Mouse (Mus musculus) lung, postnatal 25 days (tissue): ENCODE data around the gene Cplane1.
"Not testable (repeated sequence)": the region's sequence is repeated elsewhere in the genome, so short reads cannot be mapped to it uniquely, and the experiment has no call there.

ENCODE experiments used
- DNase-seq: peaks from one replicate; pipeline ENCODE4 v3.0.0; 2022; ENCODE audit warnings: low spot score

Gene Cplane1

GRCm38 (mm10) chr15:8168591-8169265 lies at the start of gene Cplane1:
TSS of gene Cplane1 (plus strand) at chr15:8169106.
- DNase-seq, result peak; percentile 89

- DNase-seq, result no peak
These were observed 39.6 kb upstream of the Cplane1 start for GRCm38 (mm10) chr15:8129281-8129680.

DNA sequence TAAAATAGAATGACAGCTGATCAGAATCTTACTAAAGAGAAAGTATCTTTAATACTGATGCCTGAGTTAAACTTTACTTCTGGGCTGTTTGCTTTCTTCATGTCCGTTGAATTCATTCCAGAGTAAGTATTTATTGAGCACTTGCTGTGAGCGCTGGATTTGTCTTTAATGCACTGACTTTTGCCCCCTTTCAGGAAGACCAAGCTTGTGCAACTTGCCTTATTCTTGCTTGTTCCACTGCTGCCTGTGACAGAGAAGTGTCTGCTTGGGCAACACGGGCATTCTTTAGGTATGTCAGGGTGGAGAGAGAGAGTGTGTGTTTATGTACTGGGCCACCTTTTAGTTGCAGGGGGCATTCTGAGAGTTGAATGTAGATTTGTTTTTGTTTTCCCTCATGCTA lies 37.6 kb upstream of the Cplane1 start:
- DNase-seq, result no peak

GRCm38 (mm10) chr15:8131761-8132160 lies 37.1 kb upstream of the Cplane1 start:
- DNase-seq, result no peak

GRCm38 (mm10) chr15:8135606-8136005 lies 33.3 kb upstream of the Cplane1 start:
- no peak for DNase-seq

- no peak for DNase-seq
These were observed 7.1 kb upstream of the Cplane1 start for GRCm38 (mm10) chr15:8161841-8162240.

DNA sequence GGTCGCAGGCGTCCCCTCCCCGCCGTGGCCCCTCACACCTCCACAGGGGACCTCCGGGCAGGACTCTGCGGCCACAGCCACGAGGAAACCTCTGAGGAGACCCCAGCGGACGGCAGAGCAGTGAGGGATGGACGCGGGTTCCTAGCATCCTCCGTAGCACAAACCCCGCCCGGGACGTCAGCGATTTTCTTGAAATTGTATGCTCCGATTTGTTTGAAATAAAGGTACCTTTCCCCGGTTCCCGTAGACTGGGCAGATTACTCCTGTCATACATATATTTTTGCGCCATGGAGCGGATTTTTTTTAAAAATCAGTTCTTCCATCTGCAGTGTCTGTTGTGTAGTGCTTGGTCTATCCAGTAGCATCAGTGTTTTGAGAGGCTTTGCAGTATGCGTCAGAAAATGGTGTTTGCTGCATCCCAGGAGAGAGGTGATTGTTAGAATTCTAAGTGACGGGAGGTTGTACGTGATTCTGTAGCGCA lies 400 bp downstream of the Cplane1 start:
- DNase-seq, result peak; percentile 7

DNA sequence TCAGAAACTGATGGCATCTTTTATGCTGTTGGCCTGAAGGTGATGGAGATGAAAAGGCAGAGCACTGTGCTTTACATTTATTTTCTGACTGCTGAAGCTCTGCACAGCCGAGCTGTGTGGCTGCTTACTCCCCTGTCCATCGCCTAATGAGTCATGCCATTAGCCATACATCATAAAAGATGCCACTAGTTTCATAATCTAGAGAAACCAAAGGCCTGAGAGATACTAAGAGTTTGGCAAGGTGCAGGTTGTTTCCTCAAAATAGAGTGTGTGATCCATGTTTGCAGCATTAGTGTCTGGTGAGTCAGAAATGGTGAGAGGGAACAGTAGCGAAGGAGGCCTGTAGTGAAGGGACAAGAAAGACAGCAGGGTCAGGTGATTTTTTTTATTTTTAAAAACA lies 20.7 kb downstream of the Cplane1 start:
- no peak for DNase-seq

DNA sequence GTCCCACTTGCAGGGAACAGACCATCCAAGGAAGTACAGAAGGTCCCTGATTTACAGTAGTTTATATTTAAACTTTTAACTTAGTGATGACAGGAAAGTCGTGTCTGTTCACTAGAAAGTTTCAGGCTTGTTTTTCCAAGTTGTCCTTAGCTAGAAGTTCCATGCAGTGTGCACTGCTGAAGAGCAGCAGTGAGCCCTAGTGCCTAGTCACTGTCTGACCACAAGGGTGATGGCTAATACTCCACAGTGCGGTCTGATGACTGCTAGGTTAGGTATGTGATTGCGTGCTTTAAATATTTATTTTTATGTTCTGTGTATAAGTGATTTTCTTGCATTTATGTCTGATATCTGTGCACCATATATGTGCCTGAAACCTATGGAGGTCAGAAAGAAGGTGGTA lies 21.5 kb downstream of the Cplane1 start:
- no peak for DNase-seq

- no peak for DNase-seq
These were observed 31.4 kb downstream of the Cplane1 start for GRCm38 (mm10) chr15:8200317-8200716.

DNA sequence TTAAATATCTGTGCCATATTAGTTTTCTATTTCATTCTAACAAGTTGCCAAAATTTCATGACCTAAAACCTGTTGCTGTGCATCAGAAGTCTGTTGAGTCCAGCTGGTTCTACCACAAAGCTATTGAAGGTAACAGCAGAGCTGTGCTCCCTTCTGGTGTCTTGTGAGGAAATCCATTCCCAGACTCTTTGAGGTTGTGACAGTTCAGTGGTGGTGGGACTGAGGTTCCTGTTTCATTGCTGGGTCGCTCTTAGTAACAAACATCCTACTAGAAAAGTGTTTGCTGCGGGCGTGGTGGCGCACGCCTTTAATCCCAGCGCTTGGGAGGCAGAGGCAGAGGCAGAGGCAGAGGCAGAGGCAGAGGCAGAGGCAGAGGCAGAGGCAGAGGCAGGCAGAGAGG lies 39.5 kb downstream of the Cplane1 start:
- no peak for DNase-seq

GRCm38 (mm10) chr15:8214811-8215210 lies 45.9 kb downstream of the Cplane1 start:
- no peak for DNase-seq

- not testable (repeated sequence) for DNase-seq
These were observed 65.3 kb downstream of the Cplane1 start for GRCm38 (mm10) chr15:8234167-8234566.

DNA sequence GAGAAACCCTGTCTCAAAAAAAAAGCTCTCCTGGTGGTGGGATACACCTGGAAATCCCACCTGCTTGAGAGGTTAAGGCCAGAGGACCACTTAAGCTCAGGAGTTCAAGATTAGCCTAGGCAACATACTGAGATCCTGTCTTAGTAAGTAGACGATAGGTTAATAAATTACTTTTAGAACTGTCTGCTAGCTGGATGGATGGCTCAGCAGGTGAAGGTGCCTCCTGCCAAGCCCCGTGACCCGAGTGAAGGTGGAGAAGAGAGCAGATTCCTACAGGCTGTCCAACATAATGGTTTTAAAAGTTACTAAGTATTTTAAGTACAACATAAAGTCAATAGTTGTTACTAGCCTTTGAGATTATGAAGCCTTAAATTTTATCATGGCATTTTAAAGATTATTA lies 97.0 kb downstream of the Cplane1 start:
- DNase-seq, result no peak

- no peak for DNase-seq
These were observed 98.3 kb downstream of the Cplane1 start for GRCm38 (mm10) chr15:8267211-8267610.

DNA sequence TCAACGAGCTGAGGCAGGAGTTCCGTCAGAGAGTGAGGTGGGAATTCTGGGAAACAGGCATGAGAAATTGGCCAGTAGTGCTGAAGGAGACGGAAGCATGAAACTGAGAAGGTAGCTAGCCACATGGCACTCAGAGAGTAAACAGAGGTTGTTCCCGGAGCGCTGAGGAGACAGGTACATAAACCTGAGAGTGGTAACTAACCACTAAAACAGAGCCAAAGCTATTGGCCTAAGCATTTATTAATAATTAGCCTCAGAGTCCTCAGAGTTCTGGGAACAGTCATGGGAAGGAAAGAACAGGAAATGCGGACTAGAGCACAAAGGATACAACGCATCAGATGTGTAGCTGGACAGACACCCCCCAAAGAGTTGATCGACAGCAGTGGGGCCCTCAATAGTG lies 99.3 kb downstream of the Cplane1 start:
- no peak for DNase-seq

- no peak for DNase-seq
These were observed 103.0 kb downstream of the Cplane1 start for GRCm38 (mm10) chr15:8271952-8272351.

- not testable (repeated sequence) for DNase-seq
These were observed 109.0 kb downstream of the Cplane1 start for GRCm38 (mm10) chr15:8277916-8278315.

DNA sequence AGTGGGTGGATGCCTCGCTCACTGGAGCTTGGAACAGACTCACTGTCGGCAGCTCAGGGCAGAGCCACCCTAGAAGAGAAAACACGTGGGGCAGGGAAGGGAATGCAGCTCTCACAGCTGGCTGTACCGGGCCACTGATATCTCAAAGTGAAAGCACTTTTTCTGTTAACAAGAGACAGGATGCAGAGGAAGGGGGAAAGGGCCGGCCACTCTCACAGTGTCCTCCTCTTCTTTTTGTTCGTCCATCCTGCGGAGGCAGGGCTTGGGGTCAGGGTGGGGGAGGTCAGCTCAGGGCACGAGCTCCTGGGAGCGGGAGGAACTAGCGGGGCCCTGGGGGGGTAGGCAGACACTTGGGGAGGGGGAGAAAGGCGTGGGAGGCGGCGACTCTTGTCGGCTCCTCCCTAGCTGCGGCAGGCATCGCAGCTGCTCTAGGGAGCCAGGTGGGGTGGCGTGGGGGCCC lies 110.4 kb downstream of the Cplane1 start:
- peak; percentile 1 for DNase-seq

DNA sequence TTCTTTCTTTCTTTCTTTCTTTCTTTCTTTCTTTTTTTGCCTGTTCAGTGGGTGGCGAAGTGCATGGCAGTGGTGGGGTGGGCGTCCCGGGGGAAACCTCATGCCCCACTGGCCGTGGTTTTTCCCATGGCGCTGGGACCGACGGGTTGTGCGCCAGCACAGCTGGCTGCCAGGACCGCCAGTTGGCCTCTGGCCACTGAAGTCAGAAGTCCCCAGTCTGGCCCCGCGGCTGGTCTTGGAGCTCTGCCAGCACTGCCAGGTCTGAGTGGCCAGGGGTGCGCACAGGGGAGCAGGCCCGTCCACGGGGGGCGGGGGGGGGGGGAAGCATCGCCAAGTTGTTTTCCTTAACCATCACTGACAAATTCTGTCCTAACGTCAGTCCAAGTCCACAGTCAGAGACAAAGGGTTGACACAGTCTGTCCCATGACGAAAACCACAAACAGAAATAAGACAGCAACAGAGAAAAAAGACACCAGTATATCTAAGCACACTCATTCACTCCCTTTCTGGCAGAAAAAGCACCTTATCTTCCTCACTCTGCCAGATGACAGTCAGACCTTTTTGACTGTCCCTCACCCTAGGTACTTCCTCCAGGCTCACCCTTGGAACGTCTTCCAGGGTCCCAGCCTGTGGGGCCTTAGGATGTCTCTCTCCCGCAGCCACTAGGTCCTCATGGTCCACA lies 111.2 kb downstream of the Cplane1 start:
- DNase-seq, result peak; percentile 11

GRCm38 (mm10) chr15:8281701-8282100 lies 112.8 kb downstream of the Cplane1 start:
- DNase-seq, result no peak

DNA sequence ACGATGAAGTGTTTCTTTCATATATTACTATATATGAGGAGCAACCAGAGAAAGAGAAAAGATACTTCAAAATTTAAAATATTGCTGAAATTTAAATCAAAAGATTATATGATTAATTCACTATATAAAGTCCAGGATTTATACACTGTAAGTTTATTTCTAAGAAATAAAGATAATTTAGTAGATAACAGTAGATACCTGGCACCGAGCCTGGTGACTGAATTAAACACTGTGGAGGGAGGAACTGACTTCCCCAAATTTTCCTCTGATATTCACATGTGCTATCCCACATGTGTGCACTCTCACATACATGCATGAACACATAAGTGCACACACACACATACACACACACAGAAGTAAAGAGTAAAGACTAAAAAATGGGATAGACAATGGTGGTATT lies 113.2 kb downstream of the Cplane1 start:
- DNase-seq, result no peak

GRCm38 (mm10) chr15:8291251-8291650 lies 122.3 kb downstream of the Cplane1 start:
- DNase-seq, result no peak

DNA sequence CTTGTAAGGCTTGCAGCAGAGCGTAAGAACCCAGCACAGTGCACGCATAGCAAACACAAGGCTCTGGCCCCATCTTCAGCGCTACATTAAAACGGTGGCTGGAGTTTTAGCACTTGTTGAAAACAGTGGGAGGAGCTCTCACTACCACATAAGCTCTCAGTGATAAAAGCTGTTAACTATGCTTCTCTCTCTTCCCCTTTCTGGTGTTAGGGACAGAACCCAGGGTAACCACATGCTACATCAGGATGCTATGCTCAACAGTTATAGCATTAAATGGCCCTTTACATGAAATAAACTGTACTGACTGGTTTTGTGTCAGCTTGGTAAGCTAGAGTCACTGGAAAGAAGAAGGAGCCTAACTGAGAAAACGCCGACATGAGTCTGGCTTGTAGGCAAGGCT lies 125.2 kb downstream of the Cplane1 start:
- DNase-seq, result no peak
